Mouse (Mus musculus) stomach, embryonic 14.5 days (tissue): ENCODE results near the gene Cdh13. TPM values are rescaled to one million over a fixed set of nuclear protein-coding genes. Genes with fewer than 3 reads are reported as not detected.

Experiments used
- ATAC-seq: fragments of 200-750 bp; cut with Nextera tagmentation; 2 replicates; pipeline ENCODE4 v1.8.0; 2017; ENCODE audit warnings: low read depth, moderate TSS enrichment; ENCODE audit not compliant: insufficient number of reproducible peaks, insufficient read depth, low FRiP score
- H3K27ac ChIP-seq: fragments of 300-500 bp; sonication (generic); 2 replicates; pipeline ENCODE4 v1.5.1; 2014; ENCODE audit warnings: mild to moderate bottlenecking, low read length, moderate library complexity, mixed read lengths
- H3K27me3 ChIP-seq: fragments of 300-500 bp; sonication (generic); 2 replicates; pipeline ENCODE4 v1.6.1; 2014; ENCODE audit warnings: low read length, control low read depth, mixed read lengths; ENCODE audit not compliant: control insufficient read depth, insufficient read depth
- H3K36me3 ChIP-seq: fragments of 300-500 bp; sonication (generic); 2 replicates; pipeline ENCODE4 v1.6.1; 2014; ENCODE audit warnings: mild to moderate bottlenecking, control low read depth, low read length, moderate library complexity, mixed read lengths; ENCODE audit not compliant: control insufficient read depth, insufficient read depth
- H3K4me1 ChIP-seq: fragments of 300-500 bp; sonication (generic); 2 replicates; pipeline ENCODE4 v1.6.1; 2014; ENCODE audit warnings: low read length, control low read depth, mixed read lengths; ENCODE audit not compliant: control insufficient read depth, insufficient read depth
- H3K4me2 ChIP-seq: fragments of 300-500 bp; sonication (generic); replicated peaks from 2 replicates; pipeline ENCODE4 v1.6.1; 2014; ENCODE audit warnings: low read depth, low read length, control low read depth
- H3K4me3 ChIP-seq: fragments of 300-500 bp; sonication (generic); 2 replicates; pipeline ENCODE4 v1.5.1; 2014; ENCODE audit warnings: low read depth, low read length, control low read depth
- H3K9ac ChIP-seq: fragments of 300-500 bp; sonication (generic); replicated peaks from 2 replicates; pipeline ENCODE4 v1.6.1; 2014; ENCODE audit warnings: low read depth, mild to moderate bottlenecking, control low read depth, low read length, moderate library complexity, mixed read lengths
- H3K9me3 ChIP-seq: fragments of 300-500 bp; sonication (generic); 2 replicates; pipeline ENCODE4 v1.6.1; 2016; ENCODE audit warnings: low read depth, low read length, control low read depth; ENCODE audit not compliant: control insufficient read depth
- WGBS: fragments of 180-500 bp; shearing (Covaris S2); extraction: QIAGEN DNeasy Blood & Tissue Kit; methylation state at CpG from one replicate; pipeline ENCODE4 v1.1.7; 2014; 5-methylcytosine and 5-hydroxymethylcytosine counted together
- polyA plus RNA-seq: library from polyadenylated mRNA; unstranded; fragments of >200 nt; fragmentation: Nextera tagmentation; extraction: Ambion mirVana; gene quantifications from 2 replicates; pipeline ENCODE4 v1.2.1, GENCODE M21; 2014

Cdh13 gene
- polyA plus RNA-seq, 1 experiment from 2014 or later, result 17.6 TPM

GRCm38 (mm10) chr8:118446516-118446915 lies 163.0 kb downstream of the Cdh13 start:
- 78% methylated on average over 9 of the region's 9 CpGs for WGBS

GRCm38 (mm10) chr8:118448011-118448410 lies 164.5 kb downstream of the Cdh13 start:
- Histone ChIP-seq H3K9ac (no peak overlapping the region), H3K27me3 (no peaks in the 10 kb centered on the region), H3K4me2 (no peak overlapping the region), H3K9me3 (no peaks in the 10 kb centered on the region), H3K27ac (no peak overlapping the region), H3K4me3 (no peak overlapping the region), H3K36me3 (no peaks in the 10 kb centered on the region), H3K4me1 (no peaks in the 10 kb centered on the region)
- 89% methylated on average over 6 of the region's 6 CpGs for WGBS
- ATAC-seq, result no peak

More at GRCm38 (mm10) chr8:118446516-118446915, 163.0 kb downstream of the Cdh13 start:
- Histone ChIP-seq H3K9me3 (no peaks in the 10 kb centered on the region), H3K27ac (no peak overlapping the region), H3K36me3 (no peaks in the 10 kb centered on the region), H3K4me2 (no peak overlapping the region), H3K27me3 (no peaks in the 10 kb centered on the region), H3K4me1 (no peaks in the 10 kb centered on the region), H3K4me3 (no peak overlapping the region), H3K9ac (no peak overlapping the region)
- ATAC-seq, result no peak

GRCm38 (mm10) chr8:118452445-118453103 lies 169.0 kb downstream of the Cdh13 start:
- Histone ChIP-seq H3K4me3 (no peak overlapping the region), H3K36me3 (no peaks in the 10 kb centered on the region), H3K9ac (no peak overlapping the region), H3K9me3 (no peaks in the 10 kb centered on the region), H3K4me1 (no peaks in the 10 kb centered on the region), H3K27me3 (no peaks in the 10 kb centered on the region), H3K27ac (no peak overlapping the region), H3K4me2 (no peak overlapping the region)
- WGBS, result 55% methylated on average over 11 of the region's 11 CpGs
- no peak for ATAC-seq

DNA sequence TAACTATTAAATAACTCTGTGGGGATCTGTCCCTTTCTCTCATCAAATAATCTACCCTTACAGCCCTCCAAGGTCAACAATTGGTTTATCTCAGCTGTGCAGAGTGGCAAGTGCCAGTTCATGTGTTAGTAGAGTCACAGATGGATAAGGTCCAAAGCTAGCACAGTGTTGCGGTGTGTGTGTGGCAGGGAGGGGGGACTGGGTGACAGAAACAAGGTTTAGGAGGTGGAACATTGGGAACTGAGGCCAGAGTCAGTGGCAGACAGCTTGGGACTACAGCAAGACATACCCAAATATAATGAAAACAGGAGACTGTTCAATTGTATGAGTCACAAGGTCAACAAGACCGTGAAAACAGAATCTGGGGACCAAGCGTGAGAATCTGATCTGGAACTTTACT lies 171.7 kb downstream of the Cdh13 start:
- WGBS, result 75% methylated on average over 3 of the region's 3 CpGs

DNA sequence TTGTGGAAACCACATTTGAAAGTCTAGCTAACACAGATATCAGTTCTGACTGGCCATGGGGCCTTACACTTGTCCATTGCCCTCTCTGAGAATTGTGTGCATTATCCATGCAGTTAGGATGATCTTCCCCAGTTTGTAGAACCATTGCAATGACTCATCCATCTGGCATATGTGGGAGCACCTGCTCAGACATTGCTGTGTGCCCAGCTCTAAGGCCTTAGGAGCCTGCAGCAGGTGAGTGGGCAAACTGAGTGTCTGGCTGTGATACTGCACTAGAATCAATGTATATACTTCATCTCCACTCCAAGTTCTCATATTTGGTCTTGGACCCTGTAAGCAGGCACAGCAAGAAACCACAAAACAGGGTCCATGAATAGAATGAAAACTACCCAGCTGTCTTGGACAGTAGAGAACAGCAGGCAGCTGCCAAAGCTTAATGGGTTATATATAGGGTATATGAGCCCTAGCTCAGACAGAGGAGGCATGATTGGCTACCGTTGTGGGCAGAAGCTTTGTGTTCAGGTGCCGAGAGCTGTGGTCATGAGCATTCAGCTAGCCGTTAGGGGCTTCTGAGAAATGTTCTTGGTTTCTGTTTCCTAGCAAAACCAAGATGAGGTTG lies 181.9 kb downstream of the Cdh13 start:
- ATAC-seq, result no peak
- 97% methylated on average over 3 of the region's 3 CpGs for WGBS

More for the DNA sequence above, 171.7 kb downstream of the Cdh13 start:
- no peak overlapping the region for H3K9ac ChIP-seq
- H3K4me3 ChIP-seq, result no peak overlapping the region
- ATAC-seq, result no peak
- no peak overlapping the region for H3K27ac ChIP-seq
- no peaks in the 10 kb centered on the region for H3K36me3 ChIP-seq
- H3K4me1 ChIP-seq, result no peaks in the 10 kb centered on the region
- H3K27me3 ChIP-seq, result no peaks in the 10 kb centered on the region
- H3K4me2 ChIP-seq, result no peak overlapping the region
- H3K9me3 ChIP-seq, result no peaks in the 10 kb centered on the region

DNA sequence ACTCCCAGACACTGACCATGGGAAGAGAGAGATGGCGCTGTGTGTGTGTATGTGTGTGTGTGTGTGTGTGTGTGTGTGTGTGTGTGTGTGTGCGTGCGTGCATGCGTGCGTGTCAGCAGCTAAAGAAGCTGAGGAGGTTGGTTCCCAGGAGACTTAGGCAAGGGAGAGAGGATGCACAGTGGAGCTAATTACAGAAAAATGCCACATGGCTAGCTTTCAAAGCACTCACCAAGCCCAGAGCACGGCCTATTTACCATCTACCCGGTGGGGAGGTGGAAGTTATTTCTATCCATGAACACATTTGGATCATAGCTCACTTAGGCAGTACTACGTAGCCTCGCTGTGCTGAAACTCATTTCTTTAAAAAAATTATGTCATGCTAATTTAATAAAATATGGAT lies 194.1 kb downstream of the Cdh13 start:
- Histone ChIP-seq H3K4me3 (no peak overlapping the region), H3K9me3 (no peaks in the 10 kb centered on the region)
- WGBS, result 89% methylated on average over 9 of the region's 9 CpGs

More for the DNA sequence above, 181.9 kb downstream of the Cdh13 start:
- no peak overlapping the region for H3K9ac ChIP-seq
- H3K4me3 ChIP-seq, result no peak overlapping the region
- H3K27me3 ChIP-seq, result no peaks in the 10 kb centered on the region
- H3K36me3 ChIP-seq, result no peaks in the 10 kb centered on the region
- no peaks in the 10 kb centered on the region for H3K9me3 ChIP-seq
- H3K4me2 ChIP-seq, result no peak overlapping the region
- H3K4me1 ChIP-seq, result no peaks in the 10 kb centered on the region
- H3K27ac ChIP-seq, result no peak overlapping the region

DNA sequence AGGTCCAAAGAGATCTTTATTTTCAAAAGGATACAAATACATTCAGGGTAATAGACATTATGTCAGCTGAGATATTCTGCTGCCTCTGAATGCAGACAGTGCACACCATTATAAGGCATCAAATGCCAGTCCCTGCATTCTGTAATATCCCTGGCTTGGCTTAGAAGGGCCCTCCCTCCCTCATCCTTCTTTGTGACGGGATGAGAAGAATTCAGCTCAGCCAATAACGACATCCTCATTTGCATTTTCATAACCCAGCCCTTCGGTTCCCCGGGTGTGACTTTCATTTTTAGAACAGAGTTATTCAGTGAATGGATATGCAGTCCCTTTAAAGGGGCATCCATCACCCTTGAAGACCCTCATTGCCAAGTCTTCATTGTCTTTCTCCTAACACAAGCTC lies 205.2 kb downstream of the Cdh13 start:
- 76% methylated on average over 4 of the region's 4 CpGs for whole genome bisulfite sequencing
- H3K4me2 ChIP-seq, result no peak overlapping the region

More for the DNA sequence above, 194.1 kb downstream of the Cdh13 start:
- ATAC-seq, result no peak
- Histone ChIP-seq H3K27ac (no peak overlapping the region), H3K4me2 (no peak overlapping the region), H3K36me3 (no peaks in the 10 kb centered on the region), H3K9ac (no peak overlapping the region), H3K4me1 (no peaks in the 10 kb centered on the region), H3K27me3 (no peaks in the 10 kb centered on the region)

GRCm38 (mm10) chr8:118502509-118502908 lies 219.0 kb downstream of the Cdh13 start:
- Histone ChIP-seq H3K4me2 (no peak overlapping the region), H3K27ac (no peak overlapping the region), H3K27me3 (no peaks in the 10 kb centered on the region), H3K36me3 (no peaks in the 10 kb centered on the region), H3K4me3 (no peak overlapping the region), H3K9me3 (no peaks in the 10 kb centered on the region), H3K9ac (no peak overlapping the region), H3K4me1 (no peaks in the 10 kb centered on the region)
- no peak for ATAC-seq
- WGBS, result 69% methylated on average over 8 of the region's 8 CpGs

More for the DNA sequence above, 205.2 kb downstream of the Cdh13 start:
- H3K4me3 ChIP-seq, result no peak overlapping the region
- no peaks in the 10 kb centered on the region for H3K9me3 ChIP-seq
- no peaks in the 10 kb centered on the region for H3K36me3 ChIP-seq
- no peaks in the 10 kb centered on the region for H3K4me1 ChIP-seq
- ATAC-seq, result no peak
- no peak overlapping the region for H3K9ac ChIP-seq
- no peaks in the 10 kb centered on the region for H3K27me3 ChIP-seq
- H3K27ac ChIP-seq, result no peak overlapping the region
